Mouse (Mus musculus) WW6 (cell line): ENCODE results near the gene Coro6.
A peak's percentile ranks its signal among the peaks of the same experiment; 100 is the strongest.

ENCODE experiments used
- DNase-seq: peaks from one replicate; pipeline ENCODE4 v3.0.0-alpha.2; 2013; ENCODE audit warnings: low read depth, low spot score

Coro6 gene

DNA sequence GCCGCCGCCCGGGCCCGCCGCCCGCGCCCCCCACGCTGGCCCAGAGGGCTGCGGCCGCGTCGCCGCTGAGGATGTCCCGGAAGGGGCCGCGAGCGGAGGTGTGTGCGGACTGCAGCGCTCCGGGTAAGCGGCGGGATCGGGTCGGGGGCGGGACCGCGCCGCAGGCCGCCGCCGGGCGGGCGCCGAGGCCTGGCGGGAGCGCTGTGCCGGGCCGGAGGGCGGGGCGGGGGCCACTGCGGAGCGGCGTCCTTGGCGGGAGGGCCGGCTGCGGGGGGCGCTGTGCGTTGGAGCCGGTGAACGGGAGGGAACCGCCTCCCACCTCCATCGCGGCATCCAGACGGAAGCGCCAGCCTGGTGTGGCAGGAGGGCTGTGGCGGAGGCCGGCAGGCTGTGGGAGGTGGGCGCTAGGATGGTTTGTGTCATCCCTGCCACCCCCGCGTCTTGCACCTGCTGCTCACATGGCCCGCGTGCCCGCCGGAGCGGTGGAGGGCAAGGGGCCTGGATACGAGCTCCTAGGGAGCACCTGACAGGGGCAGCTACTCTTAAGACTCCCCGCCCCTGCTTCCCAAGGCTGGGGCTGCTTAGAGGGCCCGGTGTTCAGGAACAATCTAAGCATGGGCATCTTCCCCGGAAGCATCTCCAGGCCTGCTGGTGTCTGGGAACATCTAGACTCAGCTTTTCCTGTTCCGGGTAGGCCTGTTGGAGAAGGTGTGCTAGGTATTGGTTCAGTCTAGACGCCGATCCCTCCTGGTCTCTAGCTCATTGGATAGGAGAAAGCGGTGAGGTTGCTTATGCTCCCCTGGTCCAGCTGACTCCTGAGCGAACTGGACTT lies 31.5 kb downstream of the Coro6 start, which contains the start of gene Git1:
TSS of gene Git1 (plus strand) at position 51 of the 832 bp plus-strand sequence.
- DNase-seq: no peak

DNA sequence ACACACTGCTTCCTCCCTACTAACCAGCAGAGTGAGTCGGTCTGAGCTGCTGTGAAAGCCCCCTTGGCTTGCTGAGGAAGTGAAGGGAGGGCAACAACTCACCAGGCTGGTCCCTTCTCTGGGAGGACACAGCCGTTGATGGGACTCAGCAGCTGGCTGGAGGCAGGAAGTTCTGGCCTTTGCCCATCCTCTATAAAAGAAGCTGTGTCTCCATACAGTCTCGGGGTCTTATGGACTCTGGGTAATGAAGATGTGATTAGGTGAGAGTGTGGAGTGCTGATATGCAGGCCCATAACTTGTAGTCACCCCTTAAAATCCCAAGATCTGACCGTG lies 32.1 kb downstream of the Coro6 start:
- DNase-seq: no peak

DNA sequence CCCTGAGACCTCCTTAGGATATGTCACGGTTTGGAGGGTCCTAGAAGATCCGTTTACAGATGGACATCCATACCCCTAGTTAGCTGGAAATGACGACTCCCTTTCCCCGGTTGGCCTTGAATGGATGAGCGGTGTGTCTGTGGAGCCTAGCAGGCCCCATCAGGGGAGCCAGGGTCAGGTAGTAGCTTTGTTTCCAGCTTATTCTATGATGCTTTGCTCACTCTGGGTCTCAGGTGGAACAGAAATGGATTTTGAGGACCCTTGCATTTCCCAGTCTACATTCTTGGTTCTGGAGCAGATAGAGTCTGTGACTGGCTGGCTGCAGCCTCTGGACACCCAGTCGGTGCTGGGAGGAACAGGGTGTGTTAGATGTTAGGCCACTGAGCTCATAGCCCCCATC lies 32.6 kb downstream of the Coro6 start:
- DNase-seq: no peak

GRCm38 (mm10) chr11:77495507-77495906 lies 33.3 kb downstream of the Coro6 start:
- no peak for DNase-seq

GRCm38 (mm10) chr11:77497341-77497756 lies 35.1 kb downstream of the Coro6 start:
- peak; percentile 94 for DNase-seq

DNA sequence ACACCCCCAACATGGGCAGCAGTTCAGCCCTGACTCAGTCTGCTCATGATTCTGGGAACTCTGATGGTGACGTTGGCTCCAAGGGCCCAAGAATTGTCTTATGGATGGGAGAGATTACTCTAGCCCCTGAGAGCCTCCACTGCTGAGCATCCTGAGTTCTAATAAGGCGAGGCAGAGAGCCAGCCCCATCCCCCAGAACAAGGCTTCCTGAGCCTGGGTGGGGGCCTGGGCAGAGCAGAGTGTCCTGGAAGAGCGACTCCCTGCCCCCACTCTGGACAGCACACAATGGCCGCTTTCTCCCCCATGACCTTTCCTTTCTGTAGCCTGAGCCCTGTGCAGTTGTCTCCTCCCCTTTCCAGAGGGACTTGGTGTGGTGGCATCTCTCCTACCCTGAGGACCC lies 35.6 kb downstream of the Coro6 start:
- no peak for DNase-seq

GRCm38 (mm10) chr11:77498261-77499139 lies 36.3 kb downstream of the Coro6 start:
- DNase-seq: no peak

GRCm38 (mm10) chr11:77499354-77499753 lies 37.1 kb downstream of the Coro6 start:
- DNase-seq: no peak

DNA sequence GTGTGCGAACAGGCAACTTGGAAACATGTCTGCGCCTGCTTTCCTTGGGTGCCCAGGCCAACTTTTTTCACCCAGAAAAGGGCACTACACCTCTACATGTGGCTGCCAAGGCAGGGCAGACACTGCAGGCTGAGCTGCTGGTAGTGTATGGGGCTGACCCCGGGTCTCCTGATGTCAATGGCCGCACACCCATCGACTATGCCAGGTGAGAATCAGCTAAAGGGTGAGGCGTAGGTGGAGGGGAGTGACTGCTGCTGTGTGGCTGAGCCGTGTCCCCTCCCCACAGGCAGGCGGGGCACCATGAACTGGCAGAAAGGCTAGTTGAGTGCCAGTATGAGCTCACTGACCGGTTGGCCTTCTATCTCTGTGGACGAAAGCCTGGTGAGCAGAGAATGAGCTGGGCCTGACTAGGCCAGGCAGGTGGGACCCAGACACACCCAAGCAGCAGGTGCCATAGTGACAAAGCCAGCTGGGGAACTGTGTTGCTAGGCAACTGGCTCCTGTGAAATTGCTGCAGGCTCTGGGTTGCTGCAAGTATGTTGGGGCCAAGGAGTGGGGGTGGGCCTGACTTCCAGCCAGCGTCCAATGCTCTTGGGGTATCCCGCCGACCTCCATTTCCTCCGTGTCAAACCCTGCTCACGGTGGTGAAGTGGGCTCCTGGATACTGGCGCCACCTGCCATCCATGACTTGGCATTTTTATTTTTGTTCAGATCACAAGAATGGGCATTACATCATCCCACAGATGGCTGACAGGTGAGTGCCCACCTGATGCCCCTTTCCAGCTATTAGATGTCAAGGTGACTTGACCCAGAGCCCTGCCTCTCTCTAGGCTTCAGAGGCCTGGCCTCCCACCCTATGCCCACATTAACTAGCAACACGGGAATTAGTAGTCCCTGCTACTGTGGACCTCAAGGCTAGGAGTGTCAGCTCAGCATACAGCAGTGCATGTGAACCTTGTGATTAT lies 38.4 kb downstream of the Coro6 start:
- DNase-seq: no peak

GRCm38 (mm10) chr11:77501392-77501791 lies 39.2 kb downstream of the Coro6 start:
- no peak for DNase-seq

DNA sequence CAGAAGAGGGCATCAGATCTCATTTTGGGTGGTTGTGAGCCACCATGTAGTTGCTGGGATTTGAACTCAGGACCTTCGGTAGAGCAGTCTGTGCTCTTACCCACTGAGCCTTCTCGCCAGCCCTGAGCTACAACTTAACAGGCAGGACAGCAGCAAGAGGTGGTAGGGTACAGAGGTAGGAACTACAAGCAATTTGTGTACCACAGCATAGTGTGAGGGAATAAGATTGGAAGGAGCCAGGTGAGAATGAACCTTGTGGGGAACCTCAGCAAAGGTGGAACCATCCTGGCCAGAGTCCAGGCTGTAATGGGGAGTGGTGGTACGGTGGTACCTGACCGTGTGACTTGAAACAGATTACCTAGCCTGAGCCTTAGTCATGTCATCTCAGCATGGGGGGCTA lies 39.8 kb downstream of the Coro6 start:
- DNase-seq: no peak

GRCm38 (mm10) chr11:77502481-77502880 lies 40.3 kb downstream of the Coro6 start:
- no peak for DNase-seq

- DNase-seq: no peak
Measured at GRCm38 (mm10) chr11:77503511-77503910, 41.3 kb downstream of the Coro6 start.

DNA sequence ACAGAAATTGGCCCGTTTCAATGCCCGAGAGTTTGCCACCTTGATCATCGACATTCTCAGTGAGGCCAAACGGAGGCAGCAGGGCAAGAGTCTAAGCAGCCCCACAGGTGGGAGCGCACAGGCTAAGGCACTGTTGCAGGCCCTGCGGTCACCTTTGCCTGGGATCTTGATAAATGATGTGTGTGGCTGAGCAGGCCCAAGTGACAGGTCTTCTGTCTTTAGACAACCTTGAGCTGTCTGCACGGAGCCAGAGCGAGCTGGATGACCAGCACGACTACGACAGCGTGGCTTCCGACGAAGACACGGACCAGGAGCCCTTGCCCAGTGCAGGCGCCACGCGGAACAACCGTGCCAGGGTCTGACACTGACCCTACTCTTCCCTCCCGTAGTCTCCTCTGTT lies 42.2 kb downstream of the Coro6 start:
- no peak for DNase-seq

DNA sequence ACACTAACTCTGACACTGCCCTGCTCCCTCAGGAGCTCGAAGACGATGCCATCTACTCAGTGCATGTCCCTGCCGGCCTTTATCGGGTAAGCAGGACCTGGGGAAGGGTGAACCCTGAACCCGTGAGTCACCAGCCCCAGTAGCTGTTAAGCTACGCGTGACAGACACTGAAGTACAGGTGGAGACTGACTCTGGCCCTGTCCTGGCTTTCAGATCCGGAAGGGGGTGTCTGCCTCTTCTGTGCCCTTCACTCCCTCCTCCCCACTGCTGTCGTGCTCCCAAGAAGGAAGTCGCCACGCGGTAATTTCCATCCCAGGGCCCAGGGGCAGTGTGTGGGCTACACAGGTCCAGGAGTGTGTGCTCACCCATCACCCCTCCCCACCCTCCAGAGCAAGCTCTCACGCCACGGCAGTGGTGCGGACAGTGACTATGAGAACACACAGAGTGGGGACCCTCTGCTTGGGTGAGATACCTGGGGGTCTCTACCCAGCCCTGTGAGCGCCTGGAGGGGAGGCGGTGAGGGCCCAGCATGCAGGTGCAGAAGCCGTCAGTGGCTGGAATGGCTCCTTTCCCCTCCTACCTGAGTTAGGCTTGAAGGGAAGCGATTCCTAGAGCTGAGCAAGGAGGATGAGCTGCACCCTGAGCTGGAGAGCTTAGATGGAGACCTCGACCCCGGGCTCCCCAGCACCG lies 43.2 kb downstream of the Coro6 start:
- DNase-seq: no peak

- DNase-seq: no peak
Measured at GRCm38 (mm10) chr11:77506273-77506672, 44.1 kb downstream of the Coro6 start.

DNA sequence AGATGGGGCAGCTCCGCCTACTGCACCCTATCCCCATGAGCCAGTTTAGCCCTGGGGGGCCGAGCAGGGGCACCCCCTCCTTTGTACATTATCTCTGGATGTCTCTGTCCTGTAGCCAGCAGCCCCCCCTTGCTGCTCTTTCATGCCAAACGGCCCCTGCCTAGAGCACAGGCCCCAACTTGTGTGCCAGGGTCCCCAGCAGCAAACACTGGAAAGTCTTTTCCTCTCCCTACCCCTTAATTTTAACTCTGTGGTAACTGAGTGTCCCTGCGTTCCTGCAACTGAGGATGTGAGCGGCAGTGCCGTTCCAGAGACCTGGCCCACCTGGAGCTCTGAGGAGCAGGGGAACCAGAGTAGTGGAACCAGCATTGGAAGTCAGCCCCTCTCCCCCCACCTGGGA lies 44.7 kb downstream of the Coro6 start:
- DNase-seq: no peak

DNA sequence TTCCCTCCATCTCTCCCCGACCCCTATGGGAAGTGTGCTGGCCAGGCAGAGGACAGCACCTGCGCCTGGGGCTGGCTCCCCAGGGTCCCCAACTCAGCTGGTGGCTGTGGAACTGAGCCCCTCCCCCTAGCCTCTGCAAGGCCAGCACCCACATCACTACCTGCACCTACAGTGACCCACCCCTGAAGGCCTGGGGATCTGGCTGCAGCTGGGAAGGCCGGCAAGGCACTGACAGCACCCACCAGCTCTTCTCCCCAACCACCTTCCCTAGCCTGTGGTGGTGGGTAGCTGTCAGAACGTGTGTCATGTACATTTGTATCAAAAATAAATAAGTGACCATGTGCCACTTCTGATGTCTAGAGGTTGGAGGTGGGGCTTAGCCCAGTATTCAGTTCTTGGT lies 45.2 kb downstream of the Coro6 start:
- DNase-seq: no peak

DNA sequence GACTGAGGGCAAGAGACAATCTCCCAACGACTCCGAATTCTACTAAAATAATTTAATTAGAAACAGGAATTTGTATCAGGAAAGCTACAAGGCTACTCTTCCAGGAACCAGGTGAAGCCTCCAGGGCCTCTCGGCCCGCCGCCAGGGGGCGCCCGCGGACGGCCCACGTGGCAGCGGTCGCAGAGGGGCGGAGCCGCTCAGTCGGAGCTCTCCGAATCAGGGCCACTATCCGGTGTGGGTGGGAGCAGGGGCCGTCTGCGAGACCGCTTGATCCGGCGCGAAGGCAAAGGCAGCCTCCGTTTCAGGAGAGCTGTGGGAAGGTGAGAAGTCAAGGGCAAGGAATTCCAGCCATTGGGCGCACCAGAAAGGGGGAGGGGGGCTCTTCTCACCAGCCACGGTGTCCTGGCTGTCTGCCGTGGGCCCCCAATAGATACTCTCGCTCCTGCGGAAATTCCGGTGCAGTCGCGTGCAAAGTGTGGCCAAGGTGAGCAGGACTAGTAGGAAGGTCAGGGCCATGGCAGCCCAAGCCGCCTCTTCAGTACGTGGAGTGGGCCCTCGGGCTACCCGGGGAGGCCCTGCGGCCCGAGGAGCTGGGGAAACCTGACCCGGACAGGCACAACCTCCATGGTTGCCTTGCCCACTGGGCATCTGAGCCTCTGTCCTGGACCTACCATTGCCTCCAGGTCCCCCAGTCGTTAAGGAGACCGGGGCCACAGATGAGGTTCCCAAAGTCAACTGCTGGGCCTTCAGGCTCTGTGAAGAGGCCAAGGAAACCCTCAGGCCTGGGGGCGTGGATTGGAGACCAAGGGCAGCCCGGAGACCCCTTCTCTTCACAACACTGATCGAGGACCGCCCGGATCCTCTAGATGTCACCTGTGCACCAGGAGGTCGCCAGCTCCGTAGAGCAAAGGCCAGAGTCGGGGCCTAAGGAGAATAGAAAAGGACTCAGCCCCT lies 46.1 kb downstream of the Coro6 start:
- no peak for DNase-seq

GRCm38 (mm10) chr11:77511336-77511735 lies 49.1 kb downstream of the Coro6 start:
- DNase-seq: no peak
